Mouse (Mus musculus) bone marrow, adult 2 months (tissue): ENCODE results near the gene Txndc11.

ENCODE experiments used
- CTCF ChIP-seq: fragments of 200-500 bp; IDR thresholded peaks from 2 replicates; pipeline ENCODE4 v1.5.1; 2011; ENCODE audit warnings: low read length, control low read depth; ENCODE audit not compliant: control insufficient read depth, insufficient read depth
- POLR2A ChIP-seq: fragments of 200-500 bp; IDR thresholded peaks from 2 replicates; pipeline ENCODE4 v1.6.1; 2011; ENCODE audit warnings: low read depth, mild to moderate bottlenecking, control low read depth, low read length, borderline replicate concordance; ENCODE audit not compliant: control insufficient read depth

DNA sequence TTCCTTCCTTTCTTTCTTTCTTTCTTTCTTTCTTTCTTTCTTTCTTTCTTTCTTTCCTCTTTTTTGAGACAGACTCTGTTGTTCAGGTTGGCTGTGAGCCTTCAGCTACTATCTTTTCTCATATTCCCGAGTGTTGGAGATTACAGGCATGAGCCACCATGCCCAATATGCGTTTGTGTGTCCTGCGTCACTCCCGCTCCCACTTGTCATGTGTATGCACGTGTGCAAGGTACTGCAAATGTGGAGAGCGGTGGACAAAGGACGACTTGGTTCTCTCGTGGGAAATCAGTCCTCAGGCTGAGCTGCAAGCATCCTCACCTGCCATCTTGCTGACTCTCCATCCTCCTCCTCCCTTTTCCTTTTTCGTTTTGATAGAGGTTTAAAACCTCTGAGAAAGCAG is 99.2 kb downstream of the Txndc11 start:
- TF ChIP-seq CTCF = no peak
- no peak for TF ChIP-seq POLR2A
